ENCODE assay signal across 8 mouse cellular contexts in genomic region chr5:135250186-135251078, GRCm38 (mm10). TPM values are rescaled to one million over a fixed set of nuclear protein-coding genes. Genes with fewer than 3 reads are reported as not detected.
DNase-seq lines count a peak whose midpoint lies in the region; ATAC-seq and TF ChIP-seq lines count a peak whose summit lies in the region.

No protein-coding gene starts in this region.

- H3K4me3 ChIP-seq in left cerebral cortex, adult 2 months, result peak overlapping the region; percentile 50
- H3K4me3 ChIP-seq in forebrain, embryonic 12.5 days (replicated peaks), result peak overlapping the region; percentile 72
- peak overlapping the region; percentile 43 for H3K4me3 ChIP-seq in intestine, postnatal 0 days (ENCODE audit: low read depth, low read length)
- no peak overlapping the region for H3K4me3 ChIP-seq in myocyte

- H3K9ac ChIP-seq in forebrain, embryonic 12.5 days, result peak overlapping the region; percentile 80
- H3K9ac ChIP-seq in intestine, postnatal 0 days (ENCODE audit: low read depth, low read length), result no peak overlapping the region; the same call in 1 of the 2 replicates

- peak overlapping the region; percentile 77 for H3ac ChIP-seq in myocyte (ENCODE audit: control insufficient read depth, insufficient read length)

- peak overlapping the region; percentile 97 for H3K4me2 ChIP-seq in forebrain, embryonic 12.5 days
- peak overlapping the region; percentile 74 for H3K4me2 ChIP-seq in intestine, postnatal 0 days (replicated peaks; ENCODE audit: low read depth)
- peak overlapping the region; percentile 75 for H3K4me2 ChIP-seq in myocyte (ENCODE audit: low read depth)

- intact Hi-C loops in left cerebral cortex, adult 2 months (cut with DNase I), result no loop called here

- TF ChIP-seq POLR2A in myocyte (IDR thresholded peaks at IDR 0.05; ENCODE audit: insufficient read length, low read depth), result no peak

- peak; percentile 33 for ATAC-seq in forebrain, embryonic 12.5 days (ENCODE audit: low FRiP score)
- peak; percentile 50 for ATAC-seq in intestine, postnatal 0 days

- no peak for TF ChIP-seq CTCF in left cerebral cortex, adult 2 months (IDR thresholded peaks at IDR 0.05)
- TF ChIP-seq CTCF in intestine, postnatal 0 days (IDR thresholded peaks at IDR 0.05; ENCODE audit: low read depth), result no peak

- H3K79me2 ChIP-seq in myocyte (ENCODE audit: control insufficient read depth, insufficient read depth), result no peaks in the 10 kb centered on the region

- peak in 1 of 2 experiments; percentile 22 for DNase-seq in left cerebral cortex, adult 2 months (ENCODE audit: extremely low spot score in 1 of 2, low spot score in 2 of 2)
- DNase-seq in left cerebral cortex, adult 11 months (ENCODE audit: low spot score), result no peak
- DNase-seq in ZHBTc4 (ENCODE audit: low read depth, low spot score), result peak; percentile 71
- DNase-seq in frontal cortex, postnatal 36 days (ENCODE audit: low spot score in 2 of 2), result no peak
- no peak for DNase-seq in cerebellum, adult 11 months

- 2% methylated on average over 92 of the region's 92 CpGs for WGBS in forebrain, embryonic 12.5 days
- 2% methylated on average over 92 of the region's 92 CpGs for WGBS in intestine, postnatal 0 days

- peaks cover 15% of the 10 kb centered on the region for H3K36me3 ChIP-seq in forebrain, embryonic 12.5 days (replicated peaks)
- peaks cover 9% of the 10 kb centered on the region for H3K36me3 ChIP-seq in intestine, postnatal 0 days (ENCODE audit: control insufficient read depth, insufficient read depth)
- H3K36me3 ChIP-seq in myocyte (ENCODE audit: control insufficient read depth, insufficient read depth), result peaks cover 2% of the 10 kb centered on the region

- H3K4me1 ChIP-seq in forebrain, embryonic 12.5 days, result peaks cover 71% of the 10 kb centered on the region
- peaks cover 4% of the 10 kb centered on the region; the same call in 1 of the 2 replicates for H3K4me1 ChIP-seq in intestine, postnatal 0 days (replicated peaks; ENCODE audit: control insufficient read depth, insufficient read depth, low read length)

- H3K27ac ChIP-seq in left cerebral cortex, adult 2 months, result no peak overlapping the region
- peak overlapping the region; percentile 59 for H3K27ac ChIP-seq in forebrain, embryonic 12.5 days
- H3K27ac ChIP-seq in intestine, postnatal 0 days (ENCODE audit: low read depth, low read length), result no peak overlapping the region

- H3K27me3 ChIP-seq in forebrain, embryonic 12.5 days, result peaks cover 19% of the 10 kb centered on the region
- H3K27me3 ChIP-seq in intestine, postnatal 0 days (replicated peaks; ENCODE audit: control insufficient read depth, insufficient read depth, low read length), result peaks cover 19% of the 10 kb centered on the region
- no peaks in the 10 kb centered on the region for H3K27me3 ChIP-seq in myocyte (ENCODE audit: control insufficient read depth, insufficient read depth, insufficient read length)

- H3K9me3 ChIP-seq in forebrain, embryonic 12.5 days, result no peaks in the 10 kb centered on the region
- no peaks in the 10 kb centered on the region for H3K9me3 ChIP-seq in intestine, postnatal 0 days (ENCODE audit: control insufficient read depth)

TF ChIP-seq in myocyte, 11 proteins besides CTCF, POLR2A, EP300 and RAD21:
- TF ChIP-seq POLR2AphosphoS2 (IDR thresholded peaks at IDR 0.05; ENCODE audit: insufficient read length, low read depth) (no peak), SRF (IDR thresholded peaks at IDR 0.05; ENCODE audit: control insufficient read depth, insufficient read length, low read depth) (no peak), MYOD1 (IDR thresholded peaks at IDR 0.05; ENCODE audit: control insufficient read depth in 1 of 3, insufficient read length in 2 of 3, low read depth in 2 of 3) (peak in 2 of 3 experiments; percentile 7 to 23)

RNA-seq across cellular contexts. Expression of gene Fzd9, which starts 0.6 kb away (rescaled TPM):
- 1 to 10 TPM; 5.1 TPM for total RNA-seq in left cerebral cortex, adult 2 months (2021)
- 23.1 and 27.7 TPM in 2 replicates for polyA plus RNA-seq in forebrain, embryonic 12.5 days (2016; fragmentation: Nextera tagmentation; extraction: Ambion mirVana)
- polyA plus RNA-seq in intestine, postnatal 0 days (2015; fragmentation: Nextera tagmentation; extraction: Ambion mirVana), result 0.07 and 0.18 TPM in 2 replicates
- 6.5 TPM for polyA plus RNA-seq in myocyte (2012; fragmentation: generic; extraction: Trizol)
